Mouse (Mus musculus) liver, embryonic 11.5 days (tissue): ENCODE measurements around the gene P2rx3. TPM values are rescaled to one million over a fixed set of nuclear protein-coding genes. Genes with fewer than 3 reads are reported as not detected.

Experiments used
- ATAC-seq: fragments of 200-750 bp; cut with Nextera tagmentation; replicated peaks from 2 replicates; pipeline ENCODE4 v1.8.0; 2017; ENCODE audit warnings: moderate number of reproducible peaks, mild to moderate bottlenecking, moderate TSS enrichment, moderate library complexity; ENCODE audit not compliant: low FRiP score
- DNase-seq: peaks from one replicate; pipeline ENCODE4 v3.0.0-alpha.2; 2017; ENCODE audit warnings: low spot score
- H3K27ac ChIP-seq: fragments of 300-500 bp; sonication (generic); 2 replicates; pipeline ENCODE4 v1.5.1; 2014; ENCODE audit warnings: mild to moderate bottlenecking, low read depth, low read length, control low read depth
- H3K27me3 ChIP-seq: fragments of 300-500 bp; sonication (generic); replicated peaks from 2 replicates; pipeline ENCODE4 v1.6.1; 2014; ENCODE audit warnings: low read length, mixed read lengths; ENCODE audit not compliant: control insufficient read depth, insufficient read depth
- H3K36me3 ChIP-seq: fragments of 300-500 bp; sonication (generic); 2 replicates; pipeline ENCODE4 v1.6.1; 2014; ENCODE audit warnings: mild to moderate bottlenecking, low read length, moderate library complexity, mixed read lengths; ENCODE audit not compliant: control insufficient read depth, insufficient read depth
- H3K4me1 ChIP-seq: fragments of 300-500 bp; sonication (generic); replicated peaks from 2 replicates; pipeline ENCODE4 v1.6.1; 2014; ENCODE audit warnings: low read length, mixed read lengths; ENCODE audit not compliant: control insufficient read depth, insufficient read depth
- H3K4me2 ChIP-seq: fragments of 300-500 bp; sonication (generic); 2 replicates; pipeline ENCODE4 v1.6.1; 2014; ENCODE audit warnings: mild to moderate bottlenecking, control low read depth, moderate library complexity
- H3K4me3 ChIP-seq: fragments of 300-500 bp; sonication (generic); 2 replicates; pipeline ENCODE4 v1.5.1; 2014; ENCODE audit warnings: low read depth, low read length, control low read depth
- H3K9ac ChIP-seq: fragments of 300-500 bp; sonication (generic); 2 replicates; pipeline ENCODE4 v1.6.1; 2014; ENCODE audit warnings: low read depth, low read length, control low read depth
- H3K9me3 ChIP-seq: fragments of 300-500 bp; sonication (generic); 2 replicates; pipeline ENCODE4 v1.6.1; 2016; ENCODE audit warnings: low read length, inconsistent platforms, mixed read lengths; ENCODE audit not compliant: control insufficient read depth
- WGBS: fragments of 180-500 bp; shearing (Covaris S2); extraction: QIAGEN DNeasy Blood & Tissue Kit; methylation state at CpG from one replicate; pipeline ENCODE4 v1.1.7; 2014; 5-methylcytosine and 5-hydroxymethylcytosine counted together
- polyA plus RNA-seq: library from polyadenylated mRNA; unstranded; fragments of >200 nt; fragmentation: Nextera tagmentation; extraction: Ambion mirVana; gene quantifications from 2 replicates; pipeline ENCODE4 v1.2.1, GENCODE M21; 2014

P2rx3 gene
- polyA plus RNA-seq, 1 experiment from 2014 or later = 1.1 TPM

DNA sequence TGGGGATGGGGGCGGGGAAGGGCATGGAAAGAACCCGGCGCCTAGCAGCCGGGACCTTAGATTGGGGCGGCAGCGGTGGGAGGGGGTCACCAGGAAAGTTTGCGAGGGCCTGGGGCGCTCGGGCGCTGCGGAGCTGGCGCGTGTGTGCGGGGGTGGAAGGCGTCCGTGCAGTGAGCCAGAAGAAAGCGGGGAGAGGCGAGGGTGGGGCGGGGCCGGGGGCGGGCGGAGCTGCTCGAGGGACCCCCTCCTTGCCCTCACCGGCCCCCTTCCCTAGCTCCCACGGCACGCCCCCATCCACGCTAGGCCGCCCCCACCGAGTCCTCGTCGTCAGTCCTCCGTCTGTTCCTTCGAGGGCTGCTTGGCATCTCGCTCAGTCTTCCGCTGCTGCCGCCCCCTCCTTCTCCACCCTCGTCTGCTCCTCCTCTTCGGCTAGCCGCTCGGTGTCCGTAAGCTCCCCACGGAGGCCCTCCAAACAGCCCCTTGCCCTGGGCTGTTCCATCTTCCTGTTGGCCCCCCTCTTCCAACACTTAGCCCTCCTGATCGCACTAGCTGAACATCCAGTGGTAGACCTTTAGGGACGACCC, 11.0 kb upstream of the P2rx3 start:
- Histone ChIP-seq H3K9me3 (no peaks in the 10 kb centered on the region), H3K4me3 (peak overlapping the region; percentile 72), H3K36me3 (peaks cover 29% of the 10 kb centered on the region), H3K27ac (peak overlapping the region; percentile 44), H3K27me3 (no peaks in the 10 kb centered on the region), H3K4me2 (peak overlapping the region; percentile 96), H3K4me1 (peaks cover 14% of the 10 kb centered on the region), H3K9ac (peak overlapping the region; percentile 71)
- under 1% methylated on average over 40 of the region's 44 CpGs for WGBS
- peak; percentile 54 for ATAC-seq
- peak; percentile 58 for DNase-seq

DNA sequence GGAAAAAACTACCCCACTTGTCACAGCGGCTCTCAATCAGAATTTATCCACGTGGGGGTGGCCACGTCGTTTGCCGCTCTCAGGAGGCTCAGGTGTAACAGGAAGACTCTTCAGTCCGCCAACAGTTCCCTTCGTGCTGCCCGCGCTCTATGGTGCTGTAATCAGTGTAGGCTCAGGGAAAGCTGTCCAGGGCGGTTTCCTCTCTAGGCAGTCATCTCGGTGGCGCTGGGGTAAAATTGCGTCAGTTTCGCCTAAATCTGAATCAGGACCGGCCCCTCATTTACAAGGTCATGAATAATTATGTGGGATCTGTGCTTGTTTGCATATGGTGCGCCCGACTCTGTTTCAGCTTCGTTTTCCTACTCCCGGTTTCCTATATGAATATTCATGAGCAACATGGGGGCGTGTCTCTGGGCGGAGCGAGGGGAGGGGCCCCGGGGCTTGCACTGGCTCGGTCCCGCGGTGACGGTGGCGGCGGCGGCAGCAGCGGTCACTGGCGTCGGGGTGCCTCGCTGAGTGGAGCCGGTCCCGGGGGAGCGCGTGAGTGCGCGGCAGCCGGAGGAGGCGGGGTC, 10.4 kb upstream of the P2rx3 start, which contains the start of gene Tnks1bp1:
Gene Tnks1bp1, plus strand, starts transcription at position 427 of the 572 bp plus-strand sequence.
- Histone ChIP-seq H3K4me1 (peaks cover 14% of the 10 kb centered on the region), H3K27me3 (no peaks in the 10 kb centered on the region), H3K4me2 (peak within 1 kb of the TSS; percentile 96), H3K36me3 (peaks cover 35% of the 10 kb centered on the region), H3K27ac (peak within 1 kb of the TSS; percentile 44), H3K4me3 (peak within 1 kb of the TSS; percentile 72), H3K9me3 (no peaks in the 10 kb centered on the region), H3K9ac (peak within 1 kb of the TSS; percentile 71)
- ATAC-seq (peak; percentile 87), DNase-seq (peak; percentile 92)
- 1% methylated on average over 42 of the region's 42 CpGs for WGBS

DNA sequence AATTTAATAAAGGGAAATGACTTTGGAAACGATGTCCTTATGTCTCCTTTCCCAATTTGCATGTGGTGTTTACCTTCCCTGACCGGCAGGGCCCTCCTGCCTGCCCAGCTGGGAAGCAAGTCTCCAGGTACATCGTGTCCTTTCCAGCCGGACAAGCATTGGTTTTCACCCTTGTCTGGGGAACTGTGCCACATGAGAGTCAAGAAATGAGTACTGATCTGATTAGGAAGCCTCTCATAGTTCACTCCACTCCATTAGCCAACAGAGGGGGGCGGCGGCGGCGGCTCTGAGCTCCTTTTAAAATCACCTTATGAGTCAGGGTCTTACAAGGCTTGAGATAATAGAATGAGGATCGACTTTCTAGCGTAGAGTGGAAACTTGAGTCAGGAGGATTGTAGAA, 9.8 kb upstream of the P2rx3 start:
- Histone ChIP-seq H3K36me3 (peaks cover 40% of the 10 kb centered on the region), H3K27me3 (no peaks in the 10 kb centered on the region), H3K9me3 (no peaks in the 10 kb centered on the region), H3K9ac (peak overlapping the region; percentile 18; the same call in 1 of the 2 replicates), H3K4me3 (peak overlapping the region; percentile 72), H3K4me2 (peak overlapping the region; percentile 96), H3K4me1 (peaks cover 14% of the 10 kb centered on the region), H3K27ac (0 out of 2 replicates have a peak overlapping the region, but pooled peaks have one; percentile 33)
- ATAC-seq = no peak
- DNase-seq = no peak
- 59% methylated on average over 10 of the region's 10 CpGs for WGBS

DNA sequence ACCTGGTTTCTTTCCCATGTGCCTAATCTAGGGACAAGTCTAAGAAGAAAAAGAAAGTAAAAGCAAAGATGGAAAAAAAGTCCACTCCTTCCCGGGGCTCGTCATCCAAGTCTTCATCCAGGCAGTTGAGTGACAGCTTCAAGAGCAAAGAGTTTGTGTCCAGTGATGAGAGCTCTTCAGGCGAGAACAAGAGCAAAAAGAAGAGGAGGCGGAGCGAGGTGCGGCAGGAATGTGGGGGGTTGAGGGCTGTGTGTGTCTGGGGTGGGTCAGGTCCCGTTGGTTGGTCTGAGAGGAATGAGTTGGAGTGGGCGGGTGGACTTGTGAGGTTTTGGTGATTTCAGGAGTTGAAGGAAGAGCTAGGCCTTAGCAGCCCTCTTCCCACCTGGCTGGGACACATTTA, 9.0 kb upstream of the P2rx3 start:
- no peak overlapping the region for H3K9ac ChIP-seq
- ATAC-seq = no peak
- no peaks in the 10 kb centered on the region for H3K27me3 ChIP-seq
- WGBS = 93% methylated on average over 8 of the region's 8 CpGs
- H3K4me2 ChIP-seq = no peak overlapping the region
- no peak overlapping the region for H3K27ac ChIP-seq
- H3K9me3 ChIP-seq = no peaks in the 10 kb centered on the region
- H3K36me3 ChIP-seq = peaks cover 49% of the 10 kb centered on the region
- H3K4me3 ChIP-seq = no peak overlapping the region
- DNase-seq = no peak
- H3K4me1 ChIP-seq = peaks cover 14% of the 10 kb centered on the region

DNA sequence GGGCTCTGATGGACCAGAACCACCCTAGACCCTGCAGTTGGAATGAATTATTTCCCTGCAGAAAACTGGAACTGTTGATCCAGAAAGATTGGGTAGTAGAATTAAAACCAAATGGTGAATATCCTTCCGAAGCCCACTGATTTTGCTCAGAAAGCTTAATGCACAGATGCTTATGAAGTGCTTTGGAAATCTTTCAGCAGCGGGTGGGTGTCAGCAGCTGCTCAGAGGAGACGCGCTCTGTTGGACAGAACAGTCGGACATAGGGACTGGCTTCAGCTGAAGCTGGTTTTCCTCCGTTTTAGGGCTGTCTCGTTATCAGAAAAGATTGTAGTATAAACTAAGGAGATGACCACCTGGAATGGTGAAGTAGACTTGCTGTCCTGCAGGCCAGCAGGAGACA, 6.4 kb upstream of the P2rx3 start:
- ATAC-seq (no peak), DNase-seq (no peak)
- Histone ChIP-seq H3K27me3 (no peaks in the 10 kb centered on the region), H3K9me3 (no peaks in the 10 kb centered on the region), H3K36me3 (peaks cover 70% of the 10 kb centered on the region), H3K4me1 (peaks cover 8% of the 10 kb centered on the region), H3K4me3 (no peak overlapping the region), H3K9ac (no peak overlapping the region), H3K4me2 (no peak overlapping the region), H3K27ac (no peak overlapping the region)
- whole genome bisulfite sequencing = 90% methylated on average over 7 of the region's 7 CpGs

DNA sequence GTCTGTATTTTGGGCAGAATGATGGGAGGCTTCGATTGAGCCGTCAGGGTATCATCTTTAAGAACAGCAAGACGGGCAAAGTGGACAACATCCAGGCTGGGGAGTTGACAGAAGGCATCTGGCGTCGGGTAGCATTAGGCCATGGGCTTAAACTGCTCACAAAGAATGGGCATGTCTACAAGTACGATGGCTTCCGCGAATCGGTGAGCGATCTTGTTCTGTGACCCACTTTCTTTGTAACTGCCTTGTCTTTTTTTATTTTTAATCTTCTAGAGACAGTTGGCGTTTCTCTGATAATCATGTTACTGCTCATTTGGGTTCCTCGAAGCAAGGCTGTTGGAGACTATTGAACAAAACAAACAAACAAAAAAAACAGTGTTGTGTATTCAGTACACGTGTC, 1.1 kb upstream of the P2rx3 start:
- ATAC-seq (no peak), DNase-seq (no peak)
- Histone ChIP-seq H3K9ac (peak overlapping the region; percentile 98), H3K36me3 (peaks cover 41% of the 10 kb centered on the region), H3K4me2 (peak overlapping the region; percentile 92), H3K4me1 (peaks cover 9% of the 10 kb centered on the region), H3K9me3 (no peaks in the 10 kb centered on the region), H3K4me3 (peak overlapping the region; percentile 93), H3K27me3 (peaks cover 10% of the 10 kb centered on the region), H3K27ac (0 out of 2 replicates have a peak overlapping the region, but pooled peaks have one; percentile 84)
- WGBS = 85% methylated on average over 13 of the region's 13 CpGs

DNA sequence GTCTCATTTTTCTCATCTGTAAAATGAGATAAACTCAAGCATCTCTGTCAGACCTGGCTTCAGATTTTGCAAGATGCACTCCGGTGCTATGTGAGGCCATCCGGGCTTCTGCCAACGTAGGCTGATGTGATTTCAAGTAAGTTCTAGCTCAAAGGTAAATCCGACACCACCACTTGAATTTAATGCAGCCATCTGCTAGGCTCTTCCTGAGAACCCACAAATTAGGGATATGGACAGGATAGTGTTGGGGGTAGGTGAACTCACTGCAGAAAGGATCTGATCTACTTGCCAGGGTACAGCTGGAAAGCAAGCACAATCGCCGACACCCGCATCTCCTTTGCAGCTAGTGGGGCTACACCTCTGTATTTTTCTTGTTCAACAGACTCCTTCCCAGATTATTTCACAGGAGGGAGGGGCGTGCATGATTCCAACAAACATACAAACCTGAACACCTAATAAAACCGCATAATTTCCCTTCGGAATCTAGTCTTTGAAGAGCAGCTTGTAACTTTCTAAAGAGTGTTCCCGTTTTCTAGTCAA, 685 bp downstream of the P2rx3 start:
- ATAC-seq (peak; percentile 44), DNase-seq (peak; percentile 50)
- H3K4me1 ChIP-seq = peaks cover 9% of the 10 kb centered on the region
- H3K27ac ChIP-seq = peak overlapping the region; percentile 84; the same call in 1 of the 2 replicates
- 5% methylated on average over 11 of the region's 11 CpGs for WGBS
- peak overlapping the region; percentile 92 for H3K4me2 ChIP-seq
- H3K27me3 ChIP-seq = peaks cover 16% of the 10 kb centered on the region
- H3K9me3 ChIP-seq = no peaks in the 10 kb centered on the region
- peak overlapping the region; percentile 98 for H3K9ac ChIP-seq
- H3K36me3 ChIP-seq = peaks cover 24% of the 10 kb centered on the region
- H3K4me3 ChIP-seq = peak overlapping the region; percentile 93

DNA sequence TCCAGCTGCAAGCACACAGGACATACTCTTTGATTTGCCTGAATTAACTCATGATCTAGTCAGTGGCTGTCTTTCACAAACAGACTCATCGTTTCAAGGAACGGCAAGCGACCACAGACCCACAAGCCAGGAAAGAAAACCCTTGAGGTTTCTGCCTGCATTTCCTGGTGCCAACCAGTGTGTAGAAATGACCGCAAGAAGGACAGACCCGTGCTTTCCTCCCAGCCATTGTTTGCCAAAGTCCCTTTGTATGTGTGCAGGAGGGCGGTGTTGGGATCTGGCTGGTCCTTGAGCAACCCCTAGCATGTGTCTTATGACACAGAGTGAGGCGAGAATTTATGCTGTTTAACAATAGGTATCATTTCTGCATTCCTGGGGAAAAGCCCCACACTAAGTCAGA, 3.1 kb downstream of the P2rx3 start:
- no peak for ATAC-seq
- Histone ChIP-seq H3K4me2 (no peak overlapping the region), H3K27me3 (peaks cover 16% of the 10 kb centered on the region), H3K27ac (no peak overlapping the region), H3K36me3 (0 out of 2 replicates have a peak, but pooled peaks cover under 1% of the 10 kb centered on the region), H3K9me3 (no peaks in the 10 kb centered on the region), H3K9ac (no peak overlapping the region), H3K4me3 (no peak overlapping the region), H3K4me1 (peaks cover 9% of the 10 kb centered on the region)
- no peak for DNase-seq
- whole genome bisulfite sequencing = 47% methylated on average over 7 of the region's 7 CpGs
